Mouse (Mus musculus): ENCODE measurements around the gene Chst5. TPM values are rescaled to one million over a fixed set of nuclear protein-coding genes. Genes with fewer than 3 reads are reported as not detected.
"Not testable (repeated sequence)": the region's sequence is repeated elsewhere in the genome, so short reads cannot be mapped to it uniquely, and the experiment has no call there.

Gene Chst5
- polyA plus RNA-seq, 1 experiment from 2014 or later, result 3.1 TPM

DNA sequence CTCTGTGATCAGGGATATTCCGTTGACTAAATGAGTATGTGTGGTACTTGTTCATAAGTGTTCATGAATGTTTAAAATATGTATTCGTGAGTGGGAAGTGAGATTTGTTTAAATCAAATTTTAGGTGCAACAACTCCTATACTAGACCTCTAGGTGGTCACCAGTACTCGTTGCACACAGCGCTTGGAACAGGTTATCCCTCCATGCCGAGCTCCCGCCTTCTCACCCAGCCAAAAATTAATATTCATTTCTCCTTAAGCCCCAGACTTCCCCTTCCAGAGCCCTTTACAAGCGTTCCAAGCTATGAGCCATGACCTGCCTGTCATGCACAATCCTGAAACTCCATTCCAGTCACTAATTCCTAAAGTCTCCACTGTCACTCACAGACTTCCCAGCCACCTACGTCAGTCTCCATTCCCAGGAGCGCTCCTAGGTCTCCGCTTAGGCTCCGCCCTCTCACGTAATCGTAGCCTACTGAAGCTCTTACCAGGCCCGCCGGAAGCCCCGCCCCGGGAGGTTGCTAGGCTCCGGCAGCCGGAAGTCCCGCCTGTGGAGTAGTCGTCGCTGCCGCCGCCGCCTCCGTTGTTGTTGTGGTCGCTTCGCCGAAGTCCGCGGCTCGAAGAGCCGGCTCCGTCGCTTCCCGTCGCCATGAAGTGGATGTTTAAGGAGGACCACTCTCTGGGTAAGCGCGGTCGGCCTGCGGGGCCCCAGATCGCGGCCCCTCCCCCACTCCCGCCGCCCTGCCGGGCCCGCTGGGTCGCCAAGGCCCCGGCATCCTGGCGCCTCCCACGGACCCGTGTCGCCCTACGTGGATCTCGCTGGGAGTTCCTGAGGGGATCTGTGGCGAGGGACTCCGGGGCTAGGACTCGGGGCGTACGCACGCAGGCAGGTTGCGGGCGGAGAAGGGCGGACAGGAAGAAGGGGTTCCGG is 30.2 kb upstream of the Chst5 start, which contains the start of gene Gabarapl2:
TSS of gene Gabarapl2 (plus strand) at position 533 of the 930 bp plus-strand sequence.
- H3K9ac ChIP-seq (replicated peaks), result peak within 1 kb of the TSS; percentile 94
- no peaks in the 10 kb centered on the region for H3K9me3 ChIP-seq
- WGBS, result under 1% methylated on average over 65 of the region's 65 CpGs
- peak within 1 kb of the TSS; percentile 78 for H3K27ac ChIP-seq (replicated peaks)
- peak within 1 kb of the TSS; percentile 93 for H3K4me2 ChIP-seq (replicated peaks)
- peak; percentile 98 for ATAC-seq (ENCODE audit: low FRiP score, low read depth)
- no peaks in the 10 kb centered on the region for H3K27me3 ChIP-seq
- H3K4me3 ChIP-seq, result peak within 1 kb of the TSS; percentile 99
- H3K36me3 ChIP-seq, result peaks cover 35% of the 10 kb centered on the region
- H3K4me1 ChIP-seq, result peaks cover 18% of the 10 kb centered on the region

- Histone ChIP-seq H3K4me2 (replicated peaks) (peak overlapping the region; percentile 93), H3K27ac (replicated peaks) (0 out of 2 replicates have a peak overlapping the region, but pooled peaks have one; percentile 35), H3K4me3 (peak overlapping the region; percentile 99), H3K27me3 (no peaks in the 10 kb centered on the region), H3K36me3 (peaks cover 27% of the 10 kb centered on the region), H3K4me1 (peaks cover 18% of the 10 kb centered on the region), H3K9me3 (no peaks in the 10 kb centered on the region), H3K9ac (replicated peaks) (peak overlapping the region; percentile 94; the same call in 1 of the 2 replicates)
- ATAC-seq (ENCODE audit: low FRiP score, low read depth), result peak; percentile 68
- WGBS, result 11% methylated on average over 10 of the region's 10 CpGs
Measured at GRCm38 (mm10) chr8:111939516-111940142, 29.4 kb upstream of the Chst5 start.

GRCm38 (mm10) chr8:111938076-111938985 is 28.1 kb upstream of the Chst5 start:
- H3K4me3 ChIP-seq; H3K27me3 ChIP-seq; ATAC-seq (ENCODE audit: low FRiP score, low read depth); H3K9ac ChIP-seq (replicated peaks); H3K9me3 ChIP-seq; H3K27ac ChIP-seq (replicated peaks); H3K4me2 ChIP-seq (replicated peaks): not testable (repeated sequence)
- Histone ChIP-seq H3K36me3 (peaks cover 14% of the 10 kb centered on the region; the same call in 1 of the 2 replicates), H3K4me1 (peaks cover 18% of the 10 kb centered on the region)
- 90% methylated on average over 9 of the region's 9 CpGs for WGBS

DNA sequence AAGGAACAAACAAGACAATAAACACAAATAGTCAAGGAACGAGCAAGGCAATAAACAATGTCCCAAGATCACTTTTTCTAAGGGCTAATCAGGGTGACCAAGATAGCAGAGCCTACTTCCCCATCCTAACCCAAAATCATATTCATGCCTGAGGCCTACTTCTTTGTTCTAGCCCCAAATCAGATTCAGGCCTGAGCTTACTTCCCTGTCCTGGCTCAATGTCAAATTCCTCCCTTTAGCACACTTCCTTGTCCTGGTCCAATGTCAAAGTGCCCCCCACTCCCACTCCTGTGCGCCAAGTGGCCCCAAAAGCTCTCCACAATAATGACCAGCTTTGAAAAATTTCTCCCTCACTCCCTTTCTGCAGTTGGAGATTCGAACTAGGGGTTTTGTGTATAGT is 26.9 kb upstream of the Chst5 start:
- Histone ChIP-seq H3K9ac (replicated peaks) (no peak overlapping the region), H3K36me3 (0 out of 2 replicates have a peak, but pooled peaks cover 2% of the 10 kb centered on the region), H3K27ac (replicated peaks) (no peak overlapping the region), H3K4me2 (replicated peaks) (no peak overlapping the region), H3K9me3 (no peaks in the 10 kb centered on the region), H3K4me3 (no peak overlapping the region), H3K27me3 (no peaks in the 10 kb centered on the region), H3K4me1 (peaks cover 28% of the 10 kb centered on the region)
- 68% methylated on average over 3 of the region's 3 CpGs for WGBS
- no peak for ATAC-seq (ENCODE audit: low FRiP score, low read depth)

GRCm38 (mm10) chr8:111934201-111934600 is 24.0 kb upstream of the Chst5 start:
- Histone ChIP-seq H3K9me3 (no peaks in the 10 kb centered on the region), H3K27ac (replicated peaks) (no peak overlapping the region; the same call in 1 of the 2 replicates), H3K4me3 (no peak overlapping the region), H3K27me3 (no peaks in the 10 kb centered on the region), H3K4me2 (replicated peaks) (peak overlapping the region; percentile 87; the same call in 1 of the 2 replicates), H3K9ac (replicated peaks) (no peak overlapping the region), H3K4me1 (peaks cover 11% of the 10 kb centered on the region), H3K36me3 (no peaks in the 10 kb centered on the region)
- ATAC-seq (ENCODE audit: low FRiP score, low read depth), result peak; percentile 4; the same call in 1 of the 2 replicates
- 81% methylated on average over 2 of the region's 2 CpGs for WGBS

DNA sequence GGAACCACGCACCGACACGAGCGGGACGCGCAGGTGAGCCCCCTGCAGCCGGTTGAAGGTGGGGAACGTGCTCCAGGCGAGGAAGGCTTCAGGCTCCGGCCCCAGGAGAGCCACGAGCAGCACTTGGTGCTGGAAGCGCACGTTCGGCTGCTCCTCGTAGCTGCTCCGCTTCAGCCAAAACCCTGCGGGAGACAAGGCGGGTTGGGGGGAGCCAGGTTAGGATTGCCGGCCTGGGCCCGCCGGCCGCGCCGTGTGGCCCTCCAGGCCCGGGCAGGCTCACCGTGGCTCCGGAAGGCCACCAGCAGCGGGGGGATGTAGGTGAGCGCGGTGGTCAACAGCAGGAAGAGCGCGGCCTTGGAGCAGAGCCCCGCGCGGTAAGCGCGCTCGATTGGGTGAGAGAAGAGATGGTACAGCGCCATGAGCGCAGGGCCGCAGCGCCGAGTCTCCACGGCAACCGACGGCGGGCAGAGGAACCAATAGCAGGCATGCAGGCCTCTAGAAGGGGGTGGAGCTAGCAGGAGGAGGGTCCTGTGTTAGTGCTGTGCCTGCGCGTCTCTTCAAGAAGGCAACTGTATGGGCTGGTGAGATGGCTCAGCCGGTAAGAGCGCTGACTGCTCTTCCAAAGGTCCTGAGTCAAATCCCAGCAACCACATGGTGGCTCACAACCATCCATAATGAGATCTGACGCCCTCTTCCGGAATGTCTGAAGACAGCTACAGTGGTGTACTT is 23.3 kb upstream of the Chst5 start, which contains the start of gene Tmem231:
TSS of gene Tmem231 (minus strand) at position 534 of the 729 bp plus-strand sequence.
- Histone ChIP-seq H3K27ac (replicated peaks) (peak within 1 kb of the TSS; percentile 94), H3K9me3 (no peaks in the 10 kb centered on the region), H3K4me2 (replicated peaks) (peak within 1 kb of the TSS; percentile 87), H3K4me1 (peaks cover 11% of the 10 kb centered on the region), H3K27me3 (no peaks in the 10 kb centered on the region), H3K9ac (replicated peaks) (peak within 1 kb of the TSS; percentile 92), H3K4me3 (peak within 1 kb of the TSS; percentile 82), H3K36me3 (no peaks in the 10 kb centered on the region)
- ATAC-seq (ENCODE audit: low FRiP score, low read depth), result peak; percentile 100
- 1% methylated on average over 53 of the region's 53 CpGs for WGBS

DNA sequence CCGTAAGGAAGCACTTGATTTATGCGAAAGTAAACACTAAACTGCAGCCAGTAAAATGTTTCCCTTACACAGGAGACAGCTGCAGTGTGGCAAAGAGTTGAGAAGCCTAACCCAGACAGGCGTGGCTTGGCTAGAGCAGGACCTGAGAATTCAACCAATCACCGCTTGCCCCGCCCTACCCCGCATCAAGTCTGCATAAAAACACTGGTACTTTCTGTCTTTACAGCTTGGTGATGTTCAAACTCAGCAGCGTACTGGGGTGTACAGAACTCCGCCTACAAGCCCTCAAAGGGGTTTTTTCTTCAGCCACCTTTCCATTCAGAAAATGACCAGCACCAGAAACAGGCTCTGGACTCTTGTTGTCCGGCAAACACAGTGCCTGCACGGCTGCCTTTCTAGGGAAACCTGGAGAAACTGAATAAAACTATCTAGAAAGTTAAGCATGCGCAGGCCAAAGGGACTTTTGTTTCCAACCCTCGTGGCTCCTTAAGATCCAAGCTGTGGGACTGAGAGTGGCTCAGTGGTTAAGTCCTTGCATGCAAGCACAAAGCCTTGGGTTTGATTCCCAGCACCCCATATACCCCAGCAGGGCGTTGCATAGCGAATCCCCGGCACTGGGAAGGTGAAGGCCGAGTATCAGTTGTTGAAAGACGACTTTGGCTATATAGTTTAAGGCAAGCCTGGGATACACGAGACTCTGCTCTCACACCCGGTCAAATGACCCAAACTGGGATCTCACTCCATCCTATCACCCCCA is 22.5 kb upstream of the Chst5 start:
- Histone ChIP-seq H3K4me3 (peak overlapping the region; percentile 82), H3K9ac (replicated peaks) (peak overlapping the region; percentile 92), H3K27me3 (no peaks in the 10 kb centered on the region), H3K4me1 (peaks cover 11% of the 10 kb centered on the region), H3K9me3 (no peaks in the 10 kb centered on the region), H3K27ac (replicated peaks) (peak overlapping the region; percentile 94), H3K36me3 (no peaks in the 10 kb centered on the region), H3K4me2 (replicated peaks) (peak overlapping the region; percentile 87)
- ATAC-seq (ENCODE audit: low FRiP score, low read depth), result peak; percentile 14; the same call in 1 of the 2 replicates
- WGBS, result 27% methylated on average over 19 of the region's 19 CpGs

DNA sequence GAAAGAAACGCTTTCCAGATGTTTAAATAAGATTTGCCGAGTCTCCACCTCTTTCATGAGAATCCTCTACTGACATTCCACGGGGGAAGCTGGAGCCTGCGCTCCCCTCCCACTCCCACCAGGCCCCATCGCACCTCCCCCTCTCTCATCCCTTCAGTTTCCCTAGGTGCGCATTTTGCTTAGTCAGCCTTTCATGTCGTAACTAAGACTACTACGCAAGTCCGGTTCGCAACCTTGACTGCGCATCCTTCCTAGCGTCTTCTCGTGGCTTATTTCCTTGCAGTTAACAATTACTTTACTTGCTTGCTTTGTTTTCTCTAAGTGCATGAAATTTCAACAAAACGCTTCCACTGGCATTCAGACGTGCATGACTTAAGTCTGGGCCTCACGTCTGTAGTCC is 21.5 kb upstream of the Chst5 start:
- 79% methylated on average over 16 of the region's 16 CpGs for WGBS
- Histone ChIP-seq H3K27me3 (no peaks in the 10 kb centered on the region), H3K36me3 (no peaks in the 10 kb centered on the region), H3K9me3 (no peaks in the 10 kb centered on the region), H3K4me3 (no peak overlapping the region), H3K4me1 (peaks cover 11% of the 10 kb centered on the region), H3K27ac (replicated peaks) (no peak overlapping the region), H3K9ac (replicated peaks) (no peak overlapping the region), H3K4me2 (replicated peaks) (no peak overlapping the region)
- no peak for ATAC-seq (ENCODE audit: low FRiP score, low read depth)

- H3K9ac ChIP-seq (replicated peaks), result no peak overlapping the region
- H3K4me2 ChIP-seq (replicated peaks), result no peak overlapping the region
- no peaks in the 10 kb centered on the region for H3K9me3 ChIP-seq
- H3K36me3 ChIP-seq, result no peaks in the 10 kb centered on the region
- 70% methylated on average over 8 of the region's 8 CpGs for WGBS
- H3K27me3 ChIP-seq, result no peaks in the 10 kb centered on the region
- no peak for ATAC-seq (ENCODE audit: low FRiP score, low read depth)
- H3K4me3 ChIP-seq, result no peak overlapping the region
- no peak overlapping the region for H3K27ac ChIP-seq (replicated peaks)
- peaks cover 11% of the 10 kb centered on the region for H3K4me1 ChIP-seq
Measured at GRCm38 (mm10) chr8:111929648-111930344, 19.5 kb upstream of the Chst5 start.

GRCm38 (mm10) chr8:111924976-111925375 is 14.7 kb upstream of the Chst5 start:
- Histone ChIP-seq H3K27ac (replicated peaks) (no peak overlapping the region), H3K9ac (replicated peaks) (no peak overlapping the region), H3K4me2 (replicated peaks) (no peak overlapping the region), H3K27me3 (no peaks in the 10 kb centered on the region), H3K4me1 (no peaks in the 10 kb centered on the region), H3K36me3 (no peaks in the 10 kb centered on the region), H3K9me3 (no peaks in the 10 kb centered on the region), H3K4me3 (no peak overlapping the region)
- WGBS, result 84% methylated on average over 7 of the region's 7 CpGs
- no peak for ATAC-seq (ENCODE audit: low FRiP score, low read depth)
